ENCODE assay signal across 8 mouse cellular contexts in the genomic region with DNA sequence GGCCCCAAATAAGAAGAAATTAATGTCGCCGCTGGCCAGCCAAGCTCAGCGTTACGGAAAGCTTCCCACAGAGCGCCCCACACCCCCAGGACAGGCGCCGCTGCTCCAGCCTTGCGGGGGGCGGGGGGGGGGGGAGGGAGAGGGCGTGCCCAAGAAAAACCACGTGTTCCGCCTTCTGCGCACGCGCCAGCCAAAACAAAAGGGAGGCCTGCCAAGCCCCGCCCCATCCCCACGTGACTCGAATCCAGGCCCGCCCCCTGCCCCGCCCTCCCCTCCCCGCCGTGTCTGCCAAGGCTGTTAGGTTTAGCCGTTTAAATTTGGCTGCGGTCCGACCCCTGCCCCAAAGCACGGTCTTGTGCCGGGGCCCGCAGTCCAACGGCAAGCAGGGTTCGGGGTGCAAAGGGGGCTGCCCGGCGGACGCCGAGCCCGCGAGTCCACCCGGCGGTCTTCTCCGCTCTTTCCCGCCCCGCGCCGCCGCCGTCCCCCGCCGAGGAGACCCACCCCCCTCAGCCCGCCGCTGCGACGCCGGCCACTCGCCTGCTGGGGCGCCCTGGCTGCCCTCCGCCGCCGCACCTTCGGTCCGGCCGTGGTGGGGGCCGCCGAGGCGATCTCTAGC. TPM values are rescaled to one million over a fixed set of nuclear protein-coding genes. Genes with fewer than 3 reads are reported as not detected.
DNase-seq lines count a peak whose midpoint lies in the region; ATAC-seq lines count a peak whose summit lies in the region.

No protein-coding gene starts in this region.

- no peaks in the 10 kb centered on the region for H3K36me3 ChIP-seq in heart, embryonic 13.5 days
- no peaks in the 10 kb centered on the region for H3K36me3 ChIP-seq in liver, embryonic 12.5 days
- no peaks in the 10 kb centered on the region for H3K36me3 ChIP-seq in splenic B cell, adult 2 months (ENCODE audit: control insufficient read depth, insufficient read depth, low read length, poor library complexity, severe bottlenecking)

- H3K9me3 ChIP-seq in heart, embryonic 13.5 days: no peaks in the 10 kb centered on the region
- H3K9me3 ChIP-seq in liver, embryonic 12.5 days (replicated peaks): no peaks in the 10 kb centered on the region

- no peaks in the 10 kb centered on the region; the same call in 1 of the 2 replicates for H3K4me1 ChIP-seq in brown adipose tissue, adult 24 weeks (ENCODE audit: control insufficient read depth, insufficient read depth, insufficient read length, low read length)
- H3K4me1 ChIP-seq in heart, embryonic 13.5 days: peaks cover 23% of the 10 kb centered on the region
- peaks cover 18% of the 10 kb centered on the region for H3K4me1 ChIP-seq in liver, embryonic 12.5 days

- H3K27ac ChIP-seq in brown adipose tissue, adult 24 weeks (replicated peaks; ENCODE audit: low read depth, low read length): peak overlapping the region; percentile 98
- H3K27ac ChIP-seq in heart, embryonic 13.5 days (replicated peaks): peak overlapping the region; percentile 97
- peak overlapping the region; percentile 97 for H3K27ac ChIP-seq in liver, embryonic 12.5 days

- H3K27me3 ChIP-seq in heart, embryonic 13.5 days (replicated peaks): no peaks in the 10 kb centered on the region
- no peaks in the 10 kb centered on the region for H3K27me3 ChIP-seq in liver, embryonic 12.5 days (replicated peaks)
- no peaks in the 10 kb centered on the region for H3K27me3 ChIP-seq in splenic B cell, adult 2 months (ENCODE audit: control insufficient read depth, insufficient read depth, low read length, poor library complexity, severe bottlenecking)

- peak; percentile 31 for ATAC-seq in CD4-positive, CD25-positive, alpha-beta regulatory T cell, adult 4 months
- ATAC-seq in erythroid progenitor cell, adult 5-6 weeks (replicated peaks; ENCODE audit: low FRiP score, poor library complexity, severe bottlenecking): peak; percentile 46
- ATAC-seq in heart, embryonic 13.5 days (ENCODE audit: extremely low read depth, insufficient number of reproducible peaks, low FRiP score, low TSS enrichment): peak; percentile 83
- peak; percentile 77 for ATAC-seq in liver, embryonic 12.5 days

- peak overlapping the region; percentile 95 for H3K9ac ChIP-seq in heart, embryonic 13.5 days
- H3K9ac ChIP-seq in liver, embryonic 12.5 days: peak overlapping the region; percentile 90

- WGBS in heart, embryonic 13.5 days: 1% methylated on average over 53 of the region's 63 CpGs
- WGBS in liver, embryonic 12.5 days (ENCODE audit: insufficient replicate concordance): under 1% methylated on average over 54 of the region's 63 CpGs

- H3K4me3 ChIP-seq in brown adipose tissue, adult 24 weeks (ENCODE audit: insufficient read depth, low read depth, low read length): peak overlapping the region; percentile 92
- peak overlapping the region; percentile 87 for H3K4me3 ChIP-seq in heart, embryonic 13.5 days
- H3K4me3 ChIP-seq in liver, embryonic 12.5 days: peak overlapping the region; percentile 87

- H3K4me2 ChIP-seq in heart, embryonic 13.5 days: peak overlapping the region; percentile 85
- H3K4me2 ChIP-seq in liver, embryonic 12.5 days: peak overlapping the region; percentile 79

- DNase-seq in kidney, postnatal 14 days: peak; percentile 96
- peak; percentile 94 for DNase-seq in naive thymus-derived CD4-positive, alpha-beta T cell, adult 2 months (ENCODE audit: low read depth)
- DNase-seq in splenic B cell, adult 2 months (ENCODE audit: low read depth, low spot score): peak; percentile 95

RNA-seq across cellular contexts. Expression of a gene that starts 0.4 kb away (rescaled TPM):
- polyA plus RNA-seq in CD4-positive, CD25-positive, alpha-beta regulatory T cell, adult 4 months (2017; shearing (Covaris generic)): 10 to 100 TPM in 1 of 2 experiments, 1 to 10 TPM in 1; 9.6 to 13.5 TPM
- polyA plus RNA-seq in brown adipose tissue, adult 24 weeks (2012; ENCODE audit: insufficient read depth, insufficient read length, missing spikeins): 12.4 TPM in 2 replicates
- 18.7 and 41.9 TPM in 2 replicates for total RNA-seq in erythroid progenitor cell, adult 5-6 weeks (2015; ENCODE audit: low replicate concordance)
- 19.5 and 21.9 TPM in 2 replicates for total RNA-seq in erythroid progenitor cell, adult 5-6 weeks (2017; ENCODE audit: low replicate concordance)
- polyA plus RNA-seq in heart, embryonic 13.5 days (2015; fragmentation: Nextera tagmentation; extraction: Ambion mirVana): 8.7 and 9.0 TPM in 2 replicates
- polyA plus RNA-seq in liver, embryonic 12.5 days (2016; fragmentation: Nextera tagmentation; extraction: Ambion mirVana): 4.3 and 4.5 TPM in 2 replicates

RNA-seq across cellular contexts. Expression of a gene that starts 46.1 kb away (rescaled TPM):
- 10 to 100 TPM; 36.1 to 43.2 TPM for polyA plus RNA-seq in CD4-positive, CD25-positive, alpha-beta regulatory T cell, adult 4 months (2017; shearing (Covaris generic))
- polyA plus RNA-seq in brown adipose tissue, adult 24 weeks (2012; ENCODE audit: insufficient read depth, insufficient read length, missing spikeins): 2,156 and 2,258 TPM in 2 replicates
- total RNA-seq in erythroid progenitor cell, adult 5-6 weeks (2015; ENCODE audit: low replicate concordance): 88.9 and 90.1 TPM in 2 replicates
- 59.4 and 85.7 TPM in 2 replicates for total RNA-seq in erythroid progenitor cell, adult 5-6 weeks (2017; ENCODE audit: low replicate concordance)
- polyA plus RNA-seq in heart, embryonic 13.5 days (2015; fragmentation: Nextera tagmentation; extraction: Ambion mirVana): 459 and 524 TPM in 2 replicates
- 83.4 and 86.0 TPM in 2 replicates for polyA plus RNA-seq in liver, embryonic 12.5 days (2016; fragmentation: Nextera tagmentation; extraction: Ambion mirVana)

Comparison
In these comparisons a context has a peak if more than half of its experiments do, and no peak if none do; other contexts are left out.
1. Peak in every context shown above with its lines: DNase-seq, ATAC-seq, H3K4me3 ChIP-seq and H3K27ac ChIP-seq.
2. ATAC-seq: peak in every context shown above with its lines; median percentile 83 in heart, embryonic 13.5 days; 77 in liver, embryonic 12.5 days; 46 in erythroid progenitor cell, adult 5-6 weeks; 31 in CD4-positive, CD25-positive, alpha-beta regulatory T cell, adult 4 months.